Mouse (Mus musculus): ENCODE results near the gene Tesc.

- TF ChIP-seq CTCF (IDR thresholded peaks at IDR 0.05; ENCODE audit: low read depth) (peak; percentile 87), EP300 (IDR thresholded peaks at IDR 0.05; ENCODE audit: low read depth) (no peak)
These were observed 22.9 kb upstream of the Tesc start for GRCm38 (mm10) chr5:118004619-118005018.
